Mouse (Mus musculus) spleen, postnatal 0 days (tissue): ENCODE results near the gene Chchd3. TPM values are rescaled to one million over a fixed set of nuclear protein-coding genes. Genes with fewer than 3 reads are reported as not detected.

ENCODE experiments used
- polyA plus RNA-seq: library from polyadenylated mRNA; unstranded; fragments of >200 nt; fragmentation: Nextera tagmentation; extraction: Ambion mirVana; gene quantifications from 2 replicates; pipeline ENCODE4 v1.2.1, GENCODE M21; 2015

Chchd3 gene
- 65.3 and 67.2 TPM in 2 replicates for polyA plus RNA-seq

DNA sequence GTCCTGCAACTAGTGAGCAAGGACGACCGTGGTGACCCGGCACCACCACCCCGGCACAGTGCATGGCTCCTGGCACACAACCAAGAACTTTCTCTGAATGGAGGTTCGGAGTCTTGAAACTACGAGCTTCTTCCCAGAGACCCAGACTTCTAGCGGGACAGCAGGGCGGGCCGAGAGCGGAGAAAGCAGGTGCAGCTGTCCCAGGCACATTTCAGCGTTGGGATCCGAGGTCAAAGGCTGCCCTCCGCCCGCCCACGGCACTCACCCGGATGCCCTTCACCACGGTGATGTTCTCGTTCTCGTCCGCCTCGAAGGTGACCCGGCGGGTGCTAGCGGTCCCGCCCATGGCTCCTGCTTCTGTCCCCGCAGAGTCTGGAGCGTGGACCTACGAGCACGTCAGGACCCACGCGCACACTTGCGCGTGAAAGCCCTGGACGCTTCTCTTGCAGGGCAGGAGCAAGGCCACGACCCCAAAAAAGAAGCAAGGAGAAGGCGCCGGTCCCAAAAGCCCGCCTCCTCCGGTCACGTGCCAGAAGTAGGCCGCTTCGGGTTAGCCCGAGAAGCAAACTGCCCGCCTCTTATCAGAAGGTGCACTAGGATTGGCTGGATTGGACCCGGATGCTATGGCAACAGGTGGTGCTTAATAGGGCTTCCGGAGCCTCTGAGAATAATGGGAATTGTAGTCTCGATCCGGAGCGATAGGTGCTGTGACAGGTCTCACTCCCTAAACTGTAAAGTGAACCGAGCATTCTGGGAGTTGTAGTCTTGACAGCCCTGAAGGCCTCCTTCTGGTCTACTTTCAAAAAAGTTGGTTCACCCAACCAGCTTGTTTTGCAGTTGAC is at the start of gene Chchd3:
Gene Chchd3 (minus strand): TSS at position 526 of the 842 bp plus-strand sequence.

Other genes with a start within 250 kb of the Chchd3 start
- 11.4 and 15.0 TPM in 2 replicates for gene Exoc4, start 188.8 kb upstream of the Chchd3 start, polyA plus RNA-seq